Mouse (Mus musculus): ENCODE measurements at regions not wholly inside any gene's neighbourhood (a gene's known extent, or its start where the extent isn't known, plus 50 kb on each side); places are given as distances from the start of the nearest gene placed in this dataset.
"Not testable (repeated sequence)": the region's sequence is repeated elsewhere in the genome, so short reads cannot be mapped to it uniquely, and the experiment has no call there.

GRCm38 (mm10) chr6:133724627-133725026 is 128.9 kb downstream of the Kap start:
- ATAC-seq (ENCODE audit: insufficient read depth); H3K9ac ChIP-seq; H3K27me3 ChIP-seq; H3K4me2 ChIP-seq; H3K9me3 ChIP-seq (replicated peaks); H3K4me1 ChIP-seq (replicated peaks); H3K27ac ChIP-seq (replicated peaks); H3K36me3 ChIP-seq (replicated peaks); H3K4me3 ChIP-seq (replicated peaks): not testable (repeated sequence)
- 42% methylated on average over 6 of the region's 6 CpGs for WGBS (ENCODE audit: insufficient replicate concordance)

DNA sequence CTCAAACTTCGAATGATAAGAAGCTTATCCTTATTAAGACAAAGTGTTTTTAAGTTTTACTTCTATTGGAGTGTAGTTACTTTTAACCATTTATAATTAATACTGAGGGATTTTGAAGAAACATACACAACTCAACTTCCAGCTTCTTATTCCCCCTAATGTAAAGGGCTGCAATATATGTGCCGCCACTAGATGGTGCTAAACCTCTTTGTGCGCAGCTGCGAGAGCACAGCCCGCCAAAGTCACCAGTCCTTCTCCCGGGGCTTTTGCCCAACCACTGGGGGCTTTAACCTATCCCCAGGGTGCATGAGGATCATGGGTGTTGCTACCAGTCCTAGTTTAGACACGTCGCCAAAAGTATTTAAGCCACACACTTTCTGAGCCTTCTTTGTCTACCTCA is 146.8 kb downstream of the Kap start:
- H3K4me1 ChIP-seq (replicated peaks); H3K27ac ChIP-seq (replicated peaks); H3K9me3 ChIP-seq (replicated peaks); ATAC-seq (ENCODE audit: insufficient read depth); H3K36me3 ChIP-seq (replicated peaks); H3K4me3 ChIP-seq (replicated peaks); H3K9ac ChIP-seq; H3K27me3 ChIP-seq: not testable (repeated sequence)
- WGBS (ENCODE audit: insufficient replicate concordance), result 2% methylated on average over 8 of the region's 8 CpGs
- peak overlapping the region; percentile 25 for H3K4me2 ChIP-seq

GRCm38 (mm10) chr6:133701625-133702024 is 151.9 kb downstream of the Kap start:
- no peaks in the 10 kb centered on the region for H3K4me1 ChIP-seq (replicated peaks)
- H3K27me3 ChIP-seq, result no peaks in the 10 kb centered on the region
- H3K9me3 ChIP-seq (replicated peaks), result no peaks in the 10 kb centered on the region
- no peaks in the 10 kb centered on the region for H3K36me3 ChIP-seq (replicated peaks)
- 8% methylated on average over 2 of the region's 2 CpGs for WGBS (ENCODE audit: insufficient replicate concordance)
- H3K9ac ChIP-seq, result no peak overlapping the region
- no peak overlapping the region for H3K27ac ChIP-seq (replicated peaks)
- H3K4me2 ChIP-seq, result no peak overlapping the region
- ATAC-seq (ENCODE audit: insufficient read depth), result no peak
- H3K4me3 ChIP-seq (replicated peaks), result no peak overlapping the region
